Mouse (Mus musculus) midbrain, embryonic 13.5 days (tissue): ENCODE results near the gene Ccdc89. TPM values are rescaled to one million over a fixed set of nuclear protein-coding genes. Genes with fewer than 3 reads are reported as not detected.

ENCODE experiments used
- ATAC-seq: fragments of 200-750 bp; cut with Nextera tagmentation; 2 replicates; pipeline ENCODE4 v1.8.0; 2017; ENCODE audit warnings: mild to moderate bottlenecking, moderate TSS enrichment, moderate library complexity
- H3K27ac ChIP-seq: fragments of 300-500 bp; sonication (generic); 2 replicates; pipeline ENCODE4 v1.5.1; 2015; ENCODE audit warnings: inconsistent platforms, mild to moderate bottlenecking, moderate library complexity
- H3K27me3 ChIP-seq: fragments of 300-500 bp; sonication (generic); 2 replicates; pipeline ENCODE4 v1.6.1; 2015; ENCODE audit warnings: mild to moderate bottlenecking, inconsistent platforms
- H3K36me3 ChIP-seq: fragments of 300-500 bp; sonication (generic); 2 replicates; pipeline ENCODE4 v1.6.1; 2015; ENCODE audit warnings: mild to moderate bottlenecking, inconsistent platforms
- H3K4me1 ChIP-seq: fragments of 300-500 bp; sonication (generic); replicated peaks from 2 replicates; pipeline ENCODE4 v1.6.1; 2015; ENCODE audit warnings: inconsistent platforms
- H3K4me2 ChIP-seq: fragments of 300-500 bp; sonication (generic); replicated peaks from 2 replicates; pipeline ENCODE4 v1.6.1; 2015; ENCODE audit warnings: moderate library complexity, mild to moderate bottlenecking, inconsistent platforms
- H3K4me3 ChIP-seq: fragments of 300-500 bp; sonication (generic); replicated peaks from 2 replicates; pipeline ENCODE4 v1.5.1; 2015; ENCODE audit warnings: mild to moderate bottlenecking, inconsistent platforms
- H3K9ac ChIP-seq: fragments of 300-500 bp; sonication (generic); replicated peaks from 2 replicates; pipeline ENCODE4 v1.6.1; 2015; ENCODE audit warnings: mild to moderate bottlenecking, inconsistent platforms
- H3K9me3 ChIP-seq: fragments of 300-500 bp; sonication (generic); 2 replicates; pipeline ENCODE4 v1.6.1; 2016; ENCODE audit warnings: mild to moderate bottlenecking, inconsistent platforms
- WGBS: fragments of 180-500 bp; shearing (Covaris S2); methylation state at CpG from one replicate; pipeline ENCODE4 v1.1.7; 2015; 5-methylcytosine and 5-hydroxymethylcytosine counted together
- polyA plus RNA-seq: library from polyadenylated mRNA; unstranded; fragments of >200 nt; fragmentation: Nextera tagmentation; extraction: Ambion mirVana; gene quantifications from 2 replicates; pipeline ENCODE4 v1.2.1, GENCODE M21; 2015

The Ccdc89 gene
- polyA plus RNA-seq, 1 experiment from 2014 or later = 2.8 TPM

DNA sequence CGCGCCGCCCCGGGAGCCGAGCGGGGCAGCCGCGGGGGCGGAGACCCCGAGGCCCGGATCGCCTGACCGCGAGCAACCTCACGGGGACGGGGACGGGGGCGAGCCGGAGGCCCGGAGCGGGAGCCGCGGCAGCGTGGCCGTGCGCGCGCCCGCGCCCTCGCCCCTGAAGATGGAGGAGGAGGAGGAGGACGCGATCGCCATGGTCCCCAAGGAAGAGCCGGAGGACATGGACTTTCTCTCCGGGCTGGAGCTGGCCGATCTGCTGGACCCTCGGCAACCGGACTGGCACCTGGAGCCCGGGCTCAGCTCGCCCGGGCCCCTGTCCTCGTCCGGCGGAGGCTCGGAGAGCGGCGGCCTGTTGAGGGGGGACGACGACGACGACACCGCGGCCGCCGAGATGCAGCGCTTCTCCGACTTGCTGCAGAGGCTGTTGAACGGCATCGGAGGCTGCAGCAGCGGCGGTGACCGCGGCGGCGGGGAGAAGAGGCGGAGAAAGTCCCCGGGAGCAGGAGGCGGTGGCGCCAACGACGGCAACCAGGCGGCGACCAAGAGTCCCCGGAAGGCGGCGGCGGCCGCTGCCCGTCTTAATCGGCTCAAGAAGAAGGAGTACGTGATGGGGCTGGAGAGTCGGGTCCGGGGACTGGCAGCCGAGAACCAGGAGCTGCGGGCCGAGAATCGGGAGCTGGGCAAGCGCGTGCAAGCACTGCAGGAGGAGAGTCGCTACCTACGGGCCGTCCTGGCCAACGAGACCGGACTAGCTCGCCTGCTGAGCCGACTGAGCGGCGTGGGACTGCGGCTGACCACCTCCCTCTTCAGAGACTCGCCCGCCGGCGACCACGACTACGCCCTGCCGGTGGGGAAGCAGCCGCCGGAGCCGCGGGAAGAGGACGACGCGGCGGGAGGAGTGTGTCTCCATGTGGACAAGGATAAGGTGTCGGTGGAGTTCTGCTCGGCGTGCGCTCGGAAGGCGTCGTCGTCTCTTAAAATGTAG lies 17.0 kb downstream of the Ccdc89 start:
- under 1% methylated on average over 114 of the region's 123 CpGs for WGBS
- Histone ChIP-seq H3K9ac (peak overlapping the region; percentile 99), H3K27ac (peak overlapping the region; percentile 99), H3K36me3 (peaks cover 3% of the 10 kb centered on the region; the same call in 1 of the 2 replicates), H3K27me3 (no peaks in the 10 kb centered on the region), H3K4me2 (peak overlapping the region; percentile 97), H3K4me1 (peaks cover 12% of the 10 kb centered on the region), H3K9me3 (no peaks in the 10 kb centered on the region), H3K4me3 (peak overlapping the region; percentile 77)
- peak; percentile 73 for ATAC-seq

DNA sequence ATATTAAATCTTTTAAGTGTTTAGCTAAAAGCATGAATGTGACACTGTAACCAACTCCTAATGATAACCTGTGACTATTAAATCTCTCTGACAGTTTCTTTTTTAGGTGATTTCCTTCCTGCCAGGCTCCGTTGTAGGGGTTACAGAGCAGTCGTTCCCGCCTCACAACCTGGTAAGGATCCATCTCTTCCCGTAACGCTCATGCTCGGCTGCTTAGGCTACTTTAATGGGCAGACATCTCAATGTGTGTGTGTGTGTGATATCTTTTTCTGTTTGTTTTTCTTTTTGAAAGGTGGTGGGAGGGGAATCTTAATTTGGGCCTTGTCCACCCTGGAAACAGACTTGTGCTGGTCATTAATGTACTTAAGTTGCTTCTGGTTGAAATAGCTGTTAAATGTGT lies 17.8 kb downstream of the Ccdc89 start:
- peak overlapping the region; percentile 77 for H3K4me3 ChIP-seq
- ATAC-seq = no peak
- H3K9me3 ChIP-seq = no peaks in the 10 kb centered on the region
- H3K27me3 ChIP-seq = no peaks in the 10 kb centered on the region
- under 1% methylated on average over 6 of the region's 6 CpGs for WGBS
- peaks cover 3% of the 10 kb centered on the region; the same call in 1 of the 2 replicates for H3K36me3 ChIP-seq
- H3K27ac ChIP-seq = peak overlapping the region; percentile 99; the same call in 1 of the 2 replicates
- peaks cover 12% of the 10 kb centered on the region for H3K4me1 ChIP-seq
- peak overlapping the region; percentile 97 for H3K4me2 ChIP-seq
- peak overlapping the region; percentile 99 for H3K9ac ChIP-seq

DNA sequence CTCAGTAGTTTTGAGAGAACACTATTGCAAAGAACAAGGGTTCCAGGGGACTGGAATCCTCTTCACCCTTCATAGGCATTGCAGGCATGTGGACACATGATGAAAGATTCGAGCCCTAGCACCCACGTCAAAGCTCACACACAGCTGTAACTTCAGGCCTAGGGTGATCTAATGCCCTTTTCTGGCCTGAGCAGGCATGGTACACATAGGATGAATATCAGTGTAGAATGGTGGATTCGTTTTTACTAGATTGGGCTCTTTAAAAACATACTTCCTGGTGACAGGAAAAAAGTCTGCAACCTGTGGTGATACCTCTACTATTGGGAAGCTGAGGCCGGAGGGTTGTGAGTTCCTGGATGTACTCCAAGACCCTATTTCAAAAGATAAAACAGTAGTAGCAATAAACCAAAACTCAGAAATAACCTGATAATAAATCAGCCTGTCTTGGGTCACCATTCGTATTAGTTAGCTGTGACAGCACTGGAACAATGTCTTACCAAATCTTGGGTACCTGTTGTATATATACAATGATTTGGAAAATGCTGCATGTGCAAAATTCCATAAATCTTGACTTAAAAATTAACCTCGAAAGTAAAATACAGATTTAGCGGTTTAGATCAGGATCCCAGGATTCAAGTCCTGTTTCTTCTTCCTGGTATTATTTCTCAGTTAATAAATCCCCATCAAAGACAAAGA lies 29.9 kb downstream of the Ccdc89 start:
- no peak for ATAC-seq
- Histone ChIP-seq H3K27ac (peak overlapping the region; percentile 93; the same call in 1 of the 2 replicates), H3K9ac (peak overlapping the region; percentile 84)

DNA sequence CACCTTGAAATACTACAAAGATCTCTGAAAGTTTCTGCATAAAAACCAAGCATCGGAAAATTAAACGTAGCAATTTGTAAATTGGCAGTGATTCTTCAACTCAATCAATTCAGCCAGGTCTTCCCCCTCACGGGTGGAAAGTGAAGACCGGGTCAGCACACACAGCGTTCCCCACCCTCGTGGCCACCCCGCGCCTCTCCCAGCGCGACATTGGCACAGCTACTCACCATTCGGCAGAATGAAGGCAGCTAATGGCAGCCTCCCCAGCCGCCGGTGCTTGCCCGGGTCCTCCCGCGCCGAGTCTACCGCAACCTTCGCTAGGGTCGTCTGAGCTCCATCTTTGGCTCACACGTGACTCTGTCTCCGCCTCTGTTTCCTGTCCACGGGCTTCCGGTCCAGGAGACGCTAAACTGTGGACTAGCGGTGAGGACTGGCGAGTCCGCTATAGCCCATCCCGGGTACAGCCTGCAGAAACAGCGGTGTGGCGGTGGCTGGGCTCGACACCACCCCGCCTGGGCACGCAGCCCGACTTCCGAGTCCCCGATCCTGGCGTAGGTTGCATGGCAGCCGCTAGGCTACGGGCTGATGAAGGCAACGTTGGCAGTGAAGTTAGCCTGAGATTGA lies 30.6 kb downstream of the Ccdc89 start, which contains the start of gene Tmem126a:
Gene Tmem126a (minus strand): TSS at position 385 of the 624 bp plus-strand sequence.
- no peaks in the 10 kb centered on the region for H3K27me3 ChIP-seq
- H3K4me2 ChIP-seq = peak within 1 kb of the TSS; percentile 66
- ATAC-seq = peak; percentile 100
- H3K4me3 ChIP-seq = peak within 1 kb of the TSS; percentile 78
- H3K4me1 ChIP-seq = peaks cover 15% of the 10 kb centered on the region
- H3K9me3 ChIP-seq = no peaks in the 10 kb centered on the region
- peak within 1 kb of the TSS; percentile 84 for H3K9ac ChIP-seq
- under 1% methylated on average over 41 of the region's 41 CpGs for WGBS
- peaks cover 14% of the 10 kb centered on the region for H3K36me3 ChIP-seq
- H3K27ac ChIP-seq = peak within 1 kb of the TSS; percentile 93

More for the DNA sequence above, 29.9 kb downstream of the Ccdc89 start:
- H3K4me1 ChIP-seq = peaks cover 15% of the 10 kb centered on the region
- 39% methylated on average over 7 of the region's 7 CpGs for WGBS
- H3K4me2 ChIP-seq = peak overlapping the region; percentile 66
- no peaks in the 10 kb centered on the region for H3K27me3 ChIP-seq
- peak overlapping the region; percentile 78 for H3K4me3 ChIP-seq
- H3K9me3 ChIP-seq = no peaks in the 10 kb centered on the region
- peaks cover 20% of the 10 kb centered on the region for H3K36me3 ChIP-seq

GRCm38 (mm10) chr7:90457517-90457916 lies 31.1 kb downstream of the Ccdc89 start:
- Histone ChIP-seq H3K27ac (peak overlapping the region; percentile 93), H3K4me2 (peak overlapping the region; percentile 66), H3K27me3 (no peaks in the 10 kb centered on the region), H3K36me3 (peaks cover 12% of the 10 kb centered on the region), H3K9ac (peak overlapping the region; percentile 84), H3K9me3 (no peaks in the 10 kb centered on the region), H3K4me3 (peak overlapping the region; percentile 78), H3K4me1 (peaks cover 15% of the 10 kb centered on the region)
- 15% methylated on average over 10 of the region's 10 CpGs for WGBS
- peak; percentile 75 for ATAC-seq

DNA sequence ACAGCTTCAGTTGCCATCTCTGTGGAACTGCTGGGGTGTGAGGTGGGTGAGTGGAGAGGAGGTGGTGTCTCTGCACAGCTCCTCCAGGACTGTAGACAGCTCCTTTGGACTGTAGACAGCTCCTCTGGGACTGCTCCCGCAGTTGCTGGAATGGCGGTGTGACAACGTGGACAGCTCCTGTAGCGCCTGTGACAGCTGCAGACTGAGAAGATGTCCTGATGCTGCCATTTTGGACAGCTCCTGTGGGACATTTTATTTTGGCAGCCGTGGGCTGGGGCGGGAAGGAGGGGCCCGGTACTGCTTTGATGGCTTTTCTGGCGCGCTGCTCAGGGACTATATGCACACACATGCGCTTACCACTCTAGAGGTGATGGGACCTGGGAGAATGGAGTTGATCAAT lies 34.0 kb downstream of the Ccdc89 start:
- no peak for ATAC-seq
- WGBS = 55% methylated on average over 10 of the region's 10 CpGs
- H3K4me1 ChIP-seq = peaks cover 15% of the 10 kb centered on the region
- H3K4me2 ChIP-seq = no peak overlapping the region
- no peaks in the 10 kb centered on the region for H3K36me3 ChIP-seq
- H3K9me3 ChIP-seq = no peaks in the 10 kb centered on the region
- no peak overlapping the region for H3K4me3 ChIP-seq
- H3K9ac ChIP-seq = no peak overlapping the region
- H3K27ac ChIP-seq = no peak overlapping the region
- H3K27me3 ChIP-seq = no peaks in the 10 kb centered on the region

GRCm38 (mm10) chr7:90460930-90461329 lies 34.6 kb downstream of the Ccdc89 start:
- Histone ChIP-seq H3K9ac (no peak overlapping the region), H3K4me3 (no peak overlapping the region), H3K4me2 (no peak overlapping the region), H3K4me1 (peaks cover 11% of the 10 kb centered on the region), H3K27ac (no peak overlapping the region), H3K27me3 (no peaks in the 10 kb centered on the region), H3K9me3 (no peaks in the 10 kb centered on the region), H3K36me3 (no peaks in the 10 kb centered on the region)
- 28% methylated on average over 14 of the region's 14 CpGs for WGBS
- no peak for ATAC-seq

- no peak overlapping the region for H3K27ac ChIP-seq
- H3K4me3 ChIP-seq = no peak overlapping the region
- 94% methylated on average over 5 of the region's 5 CpGs for WGBS
- H3K4me1 ChIP-seq = peaks cover 6% of the 10 kb centered on the region
- no peak for ATAC-seq
- H3K9ac ChIP-seq = no peak overlapping the region
- H3K27me3 ChIP-seq = no peaks in the 10 kb centered on the region
- no peaks in the 10 kb centered on the region for H3K9me3 ChIP-seq
- peaks cover 4% of the 10 kb centered on the region; the same call in 1 of the 2 replicates for H3K36me3 ChIP-seq
- no peak overlapping the region for H3K4me2 ChIP-seq
These were observed 35.1 kb downstream of the Ccdc89 start for GRCm38 (mm10) chr7:90461441-90461840.

DNA sequence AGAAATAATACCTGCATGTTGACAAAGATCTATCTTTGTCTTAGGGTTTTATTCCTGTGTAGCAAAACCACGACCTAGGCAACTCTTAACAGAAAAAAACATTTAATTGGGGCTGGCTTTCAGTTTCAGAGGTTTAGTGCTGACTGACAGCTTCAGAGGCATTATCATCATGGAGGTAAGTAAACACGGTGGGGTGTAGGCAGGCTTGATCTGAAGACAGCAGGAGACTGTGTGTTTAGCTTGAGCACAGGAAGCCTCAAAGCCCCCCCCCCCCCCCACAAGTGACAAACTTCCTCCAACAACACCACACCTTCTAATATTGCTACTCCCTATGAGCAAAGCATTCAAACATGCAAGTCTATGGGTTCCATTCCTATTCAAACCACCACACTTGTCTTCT lies 47.1 kb downstream of the Ccdc89 start:
- peaks cover 18% of the 10 kb centered on the region; the same call in 1 of the 2 replicates for H3K36me3 ChIP-seq
- no peak overlapping the region for H3K4me3 ChIP-seq
- H3K4me2 ChIP-seq = no peak overlapping the region
- peaks cover 13% of the 10 kb centered on the region for H3K4me1 ChIP-seq
- no peak overlapping the region for H3K9ac ChIP-seq
- no peak for ATAC-seq
- no peak overlapping the region for H3K27ac ChIP-seq
- no peaks in the 10 kb centered on the region for H3K27me3 ChIP-seq
- H3K9me3 ChIP-seq = no peaks in the 10 kb centered on the region
- WGBS = 71% methylated on average over 2 of the region's 2 CpGs

DNA sequence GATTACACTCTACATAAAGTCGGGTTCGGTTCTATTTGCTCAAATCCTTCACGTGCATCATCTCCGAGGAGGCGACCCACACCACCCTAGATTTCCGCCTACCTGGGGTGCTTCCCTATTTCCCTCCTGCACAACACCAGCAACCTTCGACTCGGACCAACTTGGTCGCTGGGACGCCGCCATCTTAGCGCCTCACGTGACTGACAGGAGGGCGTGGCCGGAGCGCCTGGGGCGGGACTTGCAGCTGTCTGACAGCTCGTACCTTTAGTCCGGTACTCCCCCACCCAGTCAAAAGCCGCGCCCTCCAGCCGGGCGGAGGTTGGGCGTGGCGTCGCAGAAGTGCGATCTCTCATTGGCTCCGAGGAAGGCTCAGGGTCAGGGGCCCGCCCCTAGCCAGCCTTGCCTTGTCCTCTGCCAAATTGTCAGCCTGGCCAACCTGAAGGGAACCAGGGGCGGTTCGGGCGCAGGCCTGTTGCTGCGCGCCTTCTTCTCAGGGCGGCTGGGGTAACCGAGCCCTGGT lies 49.5 kb downstream of the Ccdc89 start, which contains the start of gene Tmem126b:
Gene Tmem126b (minus strand): TSS at position 209 of the 520 bp plus-strand sequence.
- Histone ChIP-seq H3K9ac (peak within 1 kb of the TSS; percentile 75), H3K27ac (peak within 1 kb of the TSS; percentile 88), H3K9me3 (no peaks in the 10 kb centered on the region), H3K36me3 (no peaks in the 10 kb centered on the region), H3K4me3 (peak within 1 kb of the TSS; percentile 74), H3K27me3 (no peaks in the 10 kb centered on the region), H3K4me1 (peaks cover 13% of the 10 kb centered on the region), H3K4me2 (peak within 1 kb of the TSS; percentile 86)
- WGBS = under 1% methylated on average over 36 of the region's 36 CpGs
- ATAC-seq = peak; percentile 100
